In genomic region chr13:16281777-16282176, GRCm38 (mm10) we compare ENCODE assay signal across 16 mouse cellular contexts.
DNase-seq lines count a peak whose midpoint lies in the region; ATAC-seq and TF ChIP-seq lines count a peak whose summit lies in the region.
"Had no signal": no experiment of that assay in that cellular context is flagged by ENCODE, and none has a peak within 500 bp of the region (broad histone marks: within the 10 kb centered on the region; RNA-seq: fewer than 3 reads in every experiment).

No protein-coding gene starts in this region.

- no peak for DNase-seq in heart, embryonic 10.5 days (ENCODE audit: low spot score)
- DNase-seq in heart, adult 18-20 months: no peak
- DNase-seq in lung, embryonic 14.5 days: peak; percentile 34
- DNase-seq in lung, adult 2 months: no peak
- peak; percentile 54 for DNase-seq in gonadal fat pad, adult 2 months (ENCODE audit: low read depth)
- no peak for DNase-seq in testis, postnatal 14 days (ENCODE audit: low spot score)
- DNase-seq in embryo, embryonic 9.5 days (ENCODE audit: extremely low spot score): no peak
- DNase-seq: cerebellum, postnatal 14 days; forebrain, postnatal 0 days; layer of hippocampus, postnatal 36 days; left cerebral cortex, postnatal 4 days; lung, postnatal 4 days; thymus, postnatal 4 days had no signal

- H3K36me3 ChIP-seq in heart, embryonic 10.5 days: no peaks in the 10 kb centered on the region
- no peaks in the 10 kb centered on the region for H3K36me3 ChIP-seq in lung, embryonic 14.5 days (ENCODE audit: insufficient read depth)
- no peaks in the 10 kb centered on the region for H3K36me3 ChIP-seq in stomach, embryonic 15.5 days
- H3K36me3 ChIP-seq: neural tube, embryonic 15.5 days had no signal

- peak; percentile 49 for ATAC-seq in lung, embryonic 14.5 days (ENCODE audit: insufficient read depth)
- ATAC-seq in stomach, embryonic 15.5 days (ENCODE audit: insufficient read depth, low FRiP score, low read depth): peak; percentile 93
- ATAC-seq: forebrain, postnatal 0 days had no signal

- no peak overlapping the region for H3K9ac ChIP-seq in lung, embryonic 14.5 days
- no peak overlapping the region for H3K9ac ChIP-seq in stomach, embryonic 15.5 days
- H3K9ac ChIP-seq: forebrain, postnatal 0 days; neural tube, embryonic 15.5 days had no signal

- TF ChIP-seq POLR2A in lung, adult 2 months (IDR thresholded peaks at IDR 0.05; ENCODE audit: borderline replicate concordance, extremely low read depth, low read depth, low read length): no peak

- H3K27ac ChIP-seq in heart, embryonic 10.5 days: peak overlapping the region; percentile 36; the same call in 1 of the 2 replicates
- H3K27ac ChIP-seq in lung, embryonic 14.5 days (ENCODE audit: low read depth): peak overlapping the region; percentile 25; the same call in 1 of the 2 replicates
- no peak overlapping the region for H3K27ac ChIP-seq in stomach, embryonic 15.5 days
- H3K27ac ChIP-seq: neural tube, embryonic 15.5 days had no signal

- no peak overlapping the region for H3K4me3 ChIP-seq in heart, embryonic 10.5 days
- H3K4me3 ChIP-seq in lung, embryonic 14.5 days (ENCODE audit: low read depth, low read length): no peak overlapping the region
- H3K4me3 ChIP-seq in lung, adult 2 months (replicated peaks; ENCODE audit: extremely low read depth, low read depth, low read length): no peak overlapping the region
- no peak overlapping the region for H3K4me3 ChIP-seq in stomach, embryonic 15.5 days (replicated peaks)
- H3K4me3 ChIP-seq: neural tube, embryonic 15.5 days had no signal

- H3K27me3 ChIP-seq in heart, embryonic 10.5 days (ENCODE audit: insufficient read depth, poor library complexity, severe bottlenecking): no peaks in the 10 kb centered on the region
- no peaks in the 10 kb centered on the region for H3K27me3 ChIP-seq in lung, embryonic 14.5 days (ENCODE audit: insufficient read depth, low read length)
- H3K27me3 ChIP-seq in stomach, embryonic 15.5 days (replicated peaks): no peaks in the 10 kb centered on the region
- H3K27me3 ChIP-seq: neural tube, embryonic 15.5 days had no signal

- H3K9me3 ChIP-seq in heart, embryonic 10.5 days: no peaks in the 10 kb centered on the region
- H3K9me3 ChIP-seq in lung, embryonic 14.5 days (ENCODE audit: low read depth, low read length): no peaks in the 10 kb centered on the region
- H3K9me3 ChIP-seq in stomach, embryonic 15.5 days: no peaks in the 10 kb centered on the region
- H3K9me3 ChIP-seq: neural tube, embryonic 15.5 days had no signal

- no peak for TF ChIP-seq CTCF in lung, embryonic 14.5 days (IDR thresholded peaks at IDR 0.05; ENCODE audit: low read depth)
- no peak for TF ChIP-seq CTCF in lung, adult 2 months (IDR thresholded peaks at IDR 0.05; ENCODE audit: insufficient read depth, low read length)

- H3K4me1 ChIP-seq in heart, embryonic 10.5 days: peaks cover 8% of the 10 kb centered on the region
- 0 out of 2 replicates have a peak, but pooled peaks cover 9% of the 10 kb centered on the region for H3K4me1 ChIP-seq in lung, embryonic 14.5 days (ENCODE audit: insufficient read depth)
- no peaks in the 10 kb centered on the region for H3K4me1 ChIP-seq in lung, adult 2 months (ENCODE audit: control insufficient read depth, insufficient read depth, low read length)
- H3K4me1 ChIP-seq in stomach, embryonic 15.5 days: no peaks in the 10 kb centered on the region
- H3K4me1 ChIP-seq: neural tube, embryonic 15.5 days had no signal

- H3K4me2 ChIP-seq in lung, embryonic 14.5 days: no peak overlapping the region
- H3K4me2 ChIP-seq in stomach, embryonic 15.5 days: no peak overlapping the region
- H3K4me2 ChIP-seq: midbrain, embryonic 11.5 days; neural tube, embryonic 15.5 days had no signal

Comparison
In these comparisons a context has a peak if more than half of its experiments do, and no peak if none do; other contexts are left out.
1. DNase-seq: peak in lung, embryonic 14.5 days (single experiment) and gonadal fat pad, adult 2 months (single experiment); none in heart, embryonic 10.5 days (single experiment), heart, adult 18-20 months (0 of 2), lung, adult 2 months (single experiment), testis, postnatal 14 days (single experiment) and embryo, embryonic 9.5 days (single experiment).